Mouse (Mus musculus) megakaryocyte progenitor cell, adult 5-6 weeks (primary cell): ENCODE results near the gene Spaca4. TPM values are rescaled to one million over a fixed set of nuclear protein-coding genes. Genes with fewer than 3 reads are reported as not detected.

ENCODE experiments used
- ATAC-seq: replicated peaks from 2 replicates; pipeline ENCODE4 v1.8.0; 2016; ENCODE audit warnings: mild to moderate bottlenecking, moderate TSS enrichment, inconsistent platforms; ENCODE audit not compliant: poor library complexity
- total RNA-seq, 2 experiments: library from RNA; stranded (forward) in 1 of 2; stranded (reverse) in 1 of 2; fragments of 157-497, 149-512 nt in 1 of 2; fragments of 200-1000 nt in 1 of 2; gene quantifications; 2 replicates each; pipeline versions ENCODE4 v1.2.3 to v1.2.4; 2015 to 2017

Spaca4 gene
- total RNA-seq, 2 experiments from 2014 or later = not detected

DNA sequence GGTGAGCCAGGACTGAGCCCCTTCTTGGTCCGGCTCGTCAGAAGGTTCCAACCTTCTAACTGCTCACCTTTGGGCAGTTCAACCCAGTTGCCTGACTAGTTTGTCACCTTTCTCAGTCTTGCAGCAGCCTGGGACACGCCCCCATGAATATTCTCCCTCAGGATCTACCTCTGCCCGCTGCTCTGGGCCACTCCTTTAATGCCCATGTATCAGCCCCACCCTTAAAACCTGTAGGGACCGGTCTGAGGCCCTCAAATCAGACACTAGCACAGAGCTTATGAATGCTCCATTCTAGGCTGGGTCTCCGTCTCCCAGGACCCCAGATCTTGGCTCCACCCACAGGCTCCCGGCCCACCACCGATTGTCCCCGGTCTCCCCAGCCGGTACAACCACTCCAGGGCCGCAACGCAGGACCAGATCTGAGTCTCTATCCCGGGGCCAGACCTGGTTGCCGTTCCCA is 11.0 kb downstream of the Spaca4 start:
- ATAC-seq = no peak

DNA sequence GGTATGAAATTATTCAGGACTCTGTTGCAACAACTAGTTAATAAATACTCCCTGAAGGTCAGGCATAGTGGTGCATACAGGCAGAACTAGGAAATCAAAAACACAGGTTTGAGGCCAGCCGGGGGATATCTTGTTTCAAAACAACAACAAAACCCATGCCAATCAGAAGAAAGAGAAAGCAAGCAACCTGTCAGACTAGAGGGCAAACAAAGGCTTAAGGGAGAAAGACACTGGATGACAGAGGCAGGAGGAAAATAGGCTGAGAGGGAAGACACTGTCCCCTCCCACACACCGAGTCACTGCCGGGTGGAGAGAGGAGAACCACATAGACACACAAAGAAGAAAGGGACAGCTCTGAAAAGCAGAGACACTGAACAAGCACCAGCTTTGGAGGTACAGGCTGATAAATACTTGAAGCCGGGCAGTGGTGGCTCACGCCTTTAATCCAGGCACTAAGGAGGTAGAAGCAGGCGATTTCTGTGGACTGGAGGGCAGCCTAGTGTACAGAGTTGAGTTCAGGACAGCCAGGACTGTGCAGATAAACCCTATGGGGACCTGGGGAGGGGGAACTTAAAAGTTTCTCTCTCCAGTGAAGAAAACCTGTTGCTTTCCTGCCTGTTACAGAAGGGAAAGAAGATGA is 11.6 kb downstream of the Spaca4 start:
- no peak for ATAC-seq

DNA sequence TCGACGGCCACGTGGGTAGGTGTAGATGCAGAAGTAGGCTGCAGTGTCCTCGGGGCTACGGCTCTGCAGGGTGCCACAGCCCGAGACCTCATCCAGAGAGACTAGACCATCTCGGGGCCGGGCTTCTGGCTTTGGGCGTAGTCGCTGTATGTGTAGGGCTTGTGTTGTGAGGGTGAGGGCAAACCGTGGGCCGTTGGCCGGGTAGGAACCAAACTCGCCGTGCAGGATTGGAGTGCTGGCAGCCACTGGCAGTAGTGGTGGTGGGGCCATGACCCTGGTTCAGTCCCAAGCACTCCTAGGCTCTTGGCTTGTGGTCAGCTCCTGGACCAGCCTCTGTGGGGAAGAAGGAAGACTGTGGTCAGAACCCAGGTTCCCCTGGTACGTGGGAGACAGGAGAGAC is 12.2 kb downstream of the Spaca4 start:
- ATAC-seq = no peak

DNA sequence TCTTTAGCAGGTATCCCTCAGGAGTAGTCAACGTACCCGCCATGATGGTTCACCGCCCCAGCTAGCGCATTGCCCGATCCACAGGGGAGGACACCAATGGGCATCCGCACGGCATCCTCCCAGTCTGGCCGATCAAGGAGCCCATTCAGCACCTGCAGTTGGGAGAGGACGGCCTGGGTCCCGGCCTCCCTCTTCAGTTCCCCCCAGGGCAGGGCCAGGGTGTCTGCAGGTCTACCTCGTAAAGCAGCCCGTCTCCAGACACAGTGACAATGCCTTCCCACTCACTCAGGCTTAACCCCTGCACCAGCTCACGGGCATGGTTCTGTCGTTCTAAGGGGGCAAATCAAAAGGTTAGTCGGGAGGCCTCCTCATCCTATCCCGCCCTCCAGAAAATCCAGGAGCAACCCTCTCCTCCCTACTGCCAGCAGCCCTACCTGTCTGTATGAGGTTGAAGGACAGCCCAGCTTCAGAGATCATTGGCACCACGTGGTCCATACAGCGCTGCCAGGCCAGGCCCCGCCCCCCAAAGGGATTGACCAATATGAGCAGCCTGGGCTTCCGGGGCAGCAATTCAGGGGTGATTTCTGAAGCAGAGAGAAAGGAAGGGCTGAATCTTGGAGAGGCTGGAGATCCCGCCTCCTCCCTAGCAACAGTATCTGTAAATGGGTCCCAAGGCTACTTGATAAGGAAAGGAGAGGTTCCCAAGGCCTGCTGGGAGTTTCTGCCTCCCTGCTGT is 13.4 kb downstream of the Spaca4 start:
- no peak for ATAC-seq

DNA sequence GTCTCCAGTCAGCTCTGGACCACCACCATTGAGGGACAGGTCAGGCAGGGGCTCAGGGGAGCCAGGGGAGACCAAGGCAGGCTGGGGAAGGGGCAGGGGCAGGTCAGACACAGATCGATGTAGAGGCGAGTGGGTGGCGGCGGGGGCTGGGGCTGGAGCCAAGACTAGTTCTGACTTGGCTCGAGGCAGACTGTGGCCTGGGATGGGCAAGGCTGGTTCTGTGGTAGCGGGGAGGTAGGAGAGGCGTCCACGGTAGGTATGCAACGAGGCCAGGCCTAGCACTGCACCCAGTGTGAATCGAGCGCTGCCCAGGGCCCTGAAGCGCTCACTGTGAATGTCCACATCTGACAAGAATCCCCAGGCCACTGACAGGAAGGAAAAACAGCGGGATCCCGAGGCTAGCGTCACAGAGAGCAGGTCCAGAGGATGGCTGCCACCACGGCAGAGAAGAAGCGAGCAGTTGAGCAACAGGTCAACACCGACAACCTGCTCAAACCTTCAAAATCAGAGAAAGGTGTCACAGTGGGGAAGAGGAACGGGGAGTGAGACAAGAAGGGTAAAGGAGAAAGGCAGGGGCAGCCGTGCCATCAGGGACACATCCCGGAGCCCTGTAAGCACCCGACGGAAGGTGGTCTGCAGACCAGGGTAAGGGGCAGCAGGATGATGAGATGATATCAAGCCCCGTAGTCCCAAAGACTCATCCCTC is 14.1 kb downstream of the Spaca4 start:
- ATAC-seq = no peak

DNA sequence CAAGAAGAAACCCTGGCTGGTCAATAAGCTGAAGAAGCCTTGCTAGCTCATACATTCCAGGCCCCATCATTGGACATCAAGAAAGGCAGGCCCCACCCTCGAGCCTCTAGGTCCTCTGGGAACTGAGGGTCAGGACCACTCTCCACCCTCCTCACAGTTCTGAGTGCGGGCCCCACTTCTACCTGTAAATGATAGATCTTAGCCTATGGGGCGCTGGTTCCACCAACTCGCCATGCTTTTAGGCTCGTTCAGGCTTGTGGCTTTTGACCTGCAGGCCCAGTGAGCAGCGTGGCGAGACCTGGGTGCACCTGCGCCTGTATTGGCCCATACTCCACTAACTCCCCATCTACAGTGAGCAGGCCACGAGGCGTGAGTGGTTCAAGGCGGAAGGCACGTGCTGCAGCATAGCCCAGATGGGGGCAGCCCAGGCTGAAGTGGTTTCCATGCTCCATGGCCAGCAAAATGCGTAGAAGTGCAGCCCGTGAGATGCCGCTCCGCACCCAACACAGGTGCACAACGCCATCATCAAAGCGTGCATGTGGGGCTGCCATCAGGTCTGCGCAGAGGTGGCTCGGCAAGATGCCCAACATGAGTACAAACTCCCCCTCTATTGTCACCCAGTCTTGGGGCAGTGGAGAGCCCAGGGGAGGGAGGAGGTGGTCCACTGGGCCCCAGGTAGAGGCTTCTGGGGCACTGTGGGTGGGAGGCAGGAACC is 15.0 kb downstream of the Spaca4 start:
- no peak for ATAC-seq

DNA sequence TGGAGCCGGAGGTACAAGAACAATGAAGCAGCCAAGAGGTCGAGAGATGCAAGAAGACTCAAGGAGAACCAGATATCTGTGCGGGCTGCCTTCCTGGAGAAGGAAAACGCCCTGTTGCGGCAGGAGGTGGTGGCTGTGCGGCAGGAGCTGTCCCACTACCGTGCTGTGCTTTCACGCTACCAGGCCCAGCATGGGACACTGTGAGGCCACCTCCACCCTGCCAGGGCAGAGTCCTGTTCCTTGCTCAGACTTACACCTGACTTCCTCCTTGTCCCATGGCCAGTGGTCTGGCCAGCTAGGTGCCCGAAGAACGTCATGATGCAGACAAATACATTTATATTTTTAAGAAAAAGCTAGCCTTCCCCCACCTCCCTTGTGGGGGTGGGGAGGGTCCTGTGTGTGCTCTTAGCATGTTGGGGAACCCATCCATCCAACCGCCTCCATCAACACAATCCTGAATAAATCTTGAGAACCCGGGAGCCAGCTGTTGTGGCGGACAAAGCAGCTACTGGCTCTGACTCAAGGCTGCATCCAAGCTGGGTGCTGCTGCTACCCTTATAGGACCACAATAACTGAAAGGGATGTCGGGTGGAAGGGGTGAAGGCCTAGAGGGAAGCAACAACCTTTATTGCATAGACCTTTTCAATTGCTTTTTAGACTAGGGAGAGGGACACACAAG is 15.8 kb downstream of the Spaca4 start:
- no peak for ATAC-seq

DNA sequence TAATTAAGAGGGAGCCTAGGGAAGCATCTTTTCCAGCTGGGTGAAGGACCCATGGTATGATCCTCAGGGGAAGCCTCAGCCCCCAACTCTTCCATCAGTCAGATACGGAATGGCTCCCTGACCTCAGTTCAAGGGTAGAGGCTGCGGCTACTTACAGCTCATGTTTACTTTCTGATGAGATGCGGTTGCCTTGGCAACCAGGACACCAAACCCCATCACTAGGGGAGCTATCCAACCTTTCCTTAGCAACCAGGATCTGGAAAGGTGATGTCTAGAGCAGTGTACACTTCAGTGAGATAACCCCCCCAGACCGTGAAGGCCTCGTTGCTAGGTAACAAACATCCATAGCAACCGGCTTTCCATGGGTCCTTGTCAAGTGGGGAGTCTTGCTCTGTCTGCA is 16.6 kb downstream of the Spaca4 start:
- no peak for ATAC-seq

DNA sequence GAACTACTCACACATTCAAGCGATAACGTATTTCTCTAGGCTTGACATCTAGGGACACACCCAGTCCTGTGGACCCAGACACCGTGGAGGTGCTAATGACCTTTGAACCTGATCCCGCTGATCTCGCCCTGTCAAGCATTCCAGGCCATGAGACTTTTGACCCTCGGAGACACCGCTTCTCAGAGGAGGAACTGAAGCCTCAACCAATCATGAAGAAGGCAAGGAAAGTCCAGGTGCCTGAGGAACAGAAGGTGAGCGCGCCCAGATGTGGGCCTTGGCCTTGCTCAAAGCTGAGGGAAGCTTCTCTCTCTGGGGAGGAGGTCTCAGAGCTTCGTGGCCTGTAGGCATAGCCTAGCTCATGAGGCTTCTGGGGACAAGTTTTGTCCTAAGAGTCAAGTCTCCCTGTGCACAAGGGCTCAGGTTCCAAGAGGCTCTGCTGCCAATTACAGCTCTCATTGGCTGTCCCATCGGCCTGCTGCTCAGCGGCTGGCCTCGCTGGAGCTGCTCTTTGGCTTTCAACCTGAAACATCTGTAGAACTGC is 17.3 kb downstream of the Spaca4 start:
- no peak for ATAC-seq

DNA sequence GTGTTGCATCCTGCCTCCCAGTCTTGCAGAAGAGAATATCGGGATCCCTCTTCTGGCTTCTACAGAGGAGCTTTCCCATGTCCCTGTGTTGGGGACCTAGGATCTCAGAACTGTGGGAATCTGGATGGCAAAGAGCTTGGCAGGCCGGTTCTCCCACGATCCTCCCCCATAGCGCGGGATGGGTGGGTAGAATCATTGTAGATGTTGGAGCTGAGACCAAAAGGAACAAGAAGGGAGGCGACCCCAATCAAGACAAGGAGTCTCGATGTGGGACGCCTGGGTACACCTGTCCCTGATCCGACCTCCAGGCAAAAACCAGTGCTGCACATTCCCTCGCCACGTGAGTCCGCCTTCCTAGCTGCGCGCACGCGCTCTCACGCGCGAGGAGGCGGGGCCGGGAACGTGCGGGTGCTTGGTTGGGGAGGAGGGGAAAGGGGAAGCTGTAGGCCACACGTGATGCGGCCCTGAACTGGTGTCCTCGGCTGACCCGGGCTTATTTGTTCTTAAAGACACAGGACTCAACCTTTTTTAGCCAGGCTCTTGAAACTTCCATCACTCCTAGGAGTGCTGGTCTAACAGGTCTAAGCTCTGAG is 18.1 kb downstream of the Spaca4 start:
- ATAC-seq = peak; percentile 49

DNA sequence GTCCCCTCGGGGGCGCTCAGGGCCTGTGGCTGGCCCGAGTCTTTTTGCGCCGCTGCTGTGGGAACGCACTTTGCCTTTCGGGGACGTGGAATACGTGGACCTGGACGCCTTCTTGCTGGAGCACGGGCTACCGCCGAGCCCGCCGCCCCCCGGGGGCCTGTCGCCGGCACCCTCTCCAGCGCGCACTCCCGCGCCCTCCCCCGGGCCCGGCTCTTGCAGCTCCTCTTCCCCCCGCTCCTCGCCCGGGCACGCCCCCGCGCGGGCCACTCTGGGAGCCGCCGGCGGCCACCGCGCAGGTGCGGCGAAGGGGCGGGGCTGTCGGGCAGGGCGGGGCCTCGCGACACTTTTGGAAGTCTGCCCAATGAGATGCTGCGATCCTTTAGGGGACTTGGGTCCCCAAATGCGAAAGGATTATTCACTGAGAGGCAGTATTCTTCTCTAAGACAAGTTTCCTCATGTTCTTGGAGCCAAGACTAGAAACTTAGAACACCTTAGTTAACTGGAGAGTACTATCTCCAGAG is 18.8 kb downstream of the Spaca4 start:
- peak; percentile 9; the same call in 1 of the 2 replicates for ATAC-seq

DNA sequence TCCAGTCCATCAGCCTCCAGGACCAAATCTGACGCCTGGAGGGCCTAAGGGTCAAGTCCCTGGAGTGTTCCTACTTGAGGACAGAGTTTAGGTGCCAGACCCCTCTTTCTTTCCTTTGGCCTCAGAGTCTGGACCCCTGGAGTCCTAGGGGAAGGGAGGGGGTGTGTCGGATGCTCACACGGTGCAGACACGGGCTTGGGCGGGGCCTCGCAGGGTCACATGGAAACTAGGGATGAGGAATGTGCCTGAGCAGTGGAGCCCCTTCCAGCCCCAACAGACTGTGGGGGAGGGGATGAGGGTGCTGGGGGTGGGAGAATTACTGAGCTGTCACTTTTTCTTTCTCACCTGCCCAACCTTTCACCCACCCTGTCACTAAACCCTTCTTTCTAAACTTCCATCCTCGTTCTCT is 19.7 kb downstream of the Spaca4 start:
- ATAC-seq = no peak

DNA sequence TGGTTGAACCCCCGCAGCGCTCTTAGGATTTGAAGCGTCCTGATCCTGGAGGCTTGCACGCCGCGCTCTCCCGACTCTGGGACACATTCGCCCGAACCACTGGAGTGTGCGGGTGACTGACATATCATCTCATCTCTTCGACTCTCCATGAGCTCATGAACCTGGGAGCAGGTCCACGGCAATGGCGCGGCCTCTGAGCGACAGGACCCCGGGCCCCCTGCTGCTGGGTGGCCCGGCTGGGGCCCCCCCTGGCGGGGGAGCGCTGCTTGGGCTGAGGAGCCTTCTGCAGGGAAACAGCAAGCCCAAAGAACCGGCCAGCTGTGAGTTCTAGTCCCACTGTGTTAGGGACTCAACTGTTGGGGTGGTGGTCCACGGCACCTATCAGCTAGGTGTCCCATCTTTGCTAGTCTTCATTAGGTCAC is 20.2 kb downstream of the Spaca4 start:
- ATAC-seq = no peak

DNA sequence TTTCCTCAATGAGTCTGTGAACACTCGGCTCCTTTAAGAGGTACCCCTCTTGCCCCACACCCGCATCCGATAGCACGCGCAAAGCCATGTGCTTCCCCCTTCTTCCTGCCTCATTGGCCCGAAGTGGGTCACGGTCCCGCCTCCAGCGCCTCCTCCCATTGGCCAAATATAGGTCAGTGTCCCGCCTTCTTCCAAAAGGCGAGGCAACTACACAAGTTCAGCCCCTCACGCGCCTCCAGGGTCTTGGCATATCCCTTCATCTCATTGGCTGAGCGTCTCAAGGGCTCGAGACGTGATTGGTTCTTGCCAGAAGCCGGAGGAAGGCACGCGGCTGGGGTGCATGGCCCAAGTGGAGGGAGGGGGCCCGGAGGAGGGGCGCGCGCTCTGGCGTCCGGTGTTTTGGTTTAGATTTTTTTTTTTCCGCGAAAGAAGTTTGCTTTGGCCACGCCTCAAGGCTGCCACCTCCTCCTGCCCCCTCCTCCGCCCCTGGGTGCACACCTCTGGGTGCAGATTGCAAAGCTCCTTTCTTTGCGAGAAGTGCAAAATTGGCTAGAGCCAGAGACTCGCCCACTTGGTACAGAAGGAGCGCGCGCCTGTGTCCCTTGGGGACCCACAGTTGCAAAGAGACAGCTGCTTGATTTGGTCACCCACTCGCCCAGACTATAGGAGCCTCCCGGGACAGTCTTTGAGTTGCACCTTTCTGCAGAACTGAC is 20.7 kb downstream of the Spaca4 start, which contains the start of gene Dbp:
TSS of gene Dbp (plus strand) at position 359 of the 713 bp plus-strand sequence.
- peak; percentile 64 for ATAC-seq

DNA sequence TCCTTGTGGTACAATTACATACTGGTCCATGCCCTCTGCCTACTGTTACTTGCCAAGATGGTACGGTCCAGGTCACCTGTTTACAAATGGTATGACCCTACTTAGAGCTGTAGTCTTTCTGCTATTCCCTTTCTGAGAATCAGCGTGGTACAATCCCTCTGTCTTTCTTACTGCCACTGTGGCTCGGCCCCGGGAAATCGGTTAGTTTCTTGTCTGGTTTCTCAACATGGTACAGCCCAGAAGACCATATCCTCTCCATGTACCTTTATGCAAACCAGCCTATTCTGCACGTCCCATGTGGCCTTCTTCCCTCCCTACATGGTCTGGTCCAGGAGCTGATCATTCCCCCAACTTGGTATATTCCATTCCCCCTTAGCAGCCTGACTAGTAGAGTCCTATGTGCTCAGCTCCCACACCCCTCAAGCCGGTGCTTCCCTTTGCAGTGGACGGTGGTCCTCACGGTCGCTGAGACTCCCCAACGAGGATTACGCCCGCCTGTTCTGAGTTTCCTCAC is 21.5 kb downstream of the Spaca4 start:
- ATAC-seq = peak; percentile 28

DNA sequence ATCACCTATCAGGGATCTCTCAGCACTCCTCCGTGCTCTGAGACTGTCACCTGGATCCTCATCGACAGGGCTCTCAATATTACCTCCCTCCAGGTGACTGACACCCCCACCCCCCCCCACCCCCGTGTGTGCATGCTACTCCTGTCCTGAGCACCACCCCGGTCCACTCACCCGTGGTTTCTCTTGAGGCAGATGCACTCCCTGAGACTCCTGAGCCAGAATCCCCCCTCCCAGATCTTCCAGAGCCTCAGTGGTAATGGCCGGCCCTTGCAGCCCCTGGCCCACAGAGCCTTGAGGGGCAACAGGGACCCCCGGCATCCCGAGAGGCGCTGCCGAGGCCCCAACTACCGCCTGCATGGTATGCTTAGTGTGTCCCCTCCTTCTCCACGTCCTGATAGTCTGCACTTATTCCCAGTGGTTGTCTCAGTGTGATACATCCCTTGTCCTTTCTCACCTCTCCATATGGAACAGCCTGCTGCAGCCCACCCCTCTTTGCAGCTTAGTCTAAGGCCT is 22.0 kb downstream of the Spaca4 start:
- ATAC-seq = no peak

DNA sequence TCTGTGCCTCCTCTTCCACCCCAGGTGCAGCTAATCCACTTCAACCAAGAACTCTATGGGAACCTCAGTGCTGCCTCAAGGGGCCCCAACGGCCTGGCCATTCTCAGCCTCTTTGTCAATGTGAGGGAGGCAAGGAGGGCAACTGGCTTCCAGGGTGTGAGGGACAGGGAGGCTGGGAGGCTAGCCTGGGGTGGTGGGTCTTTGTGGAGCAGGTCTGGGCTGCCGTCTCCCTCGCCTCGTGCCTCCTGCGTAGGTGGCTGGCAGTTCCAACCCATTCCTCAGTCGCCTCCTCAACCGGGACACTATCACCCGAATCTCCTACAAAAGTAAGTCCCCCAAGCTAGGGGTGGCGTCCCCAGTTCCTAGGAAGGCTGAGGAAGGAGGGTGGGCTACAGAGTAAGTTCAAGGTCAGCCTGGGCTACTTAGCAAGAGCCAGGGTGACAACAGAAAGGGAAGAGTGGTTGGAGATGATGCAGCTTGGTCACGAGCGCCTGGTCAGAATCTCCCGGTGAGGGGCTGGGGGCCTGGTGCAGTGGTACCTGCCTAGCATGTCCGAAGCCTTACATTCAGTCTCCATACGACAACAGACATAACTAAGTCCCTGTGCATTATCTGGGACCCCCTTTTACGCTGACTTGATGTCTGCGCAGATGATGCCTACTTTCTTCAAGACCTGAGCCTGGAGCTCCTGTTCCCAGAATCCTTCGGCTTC is 22.6 kb downstream of the Spaca4 start:
- no peak for ATAC-seq

DNA sequence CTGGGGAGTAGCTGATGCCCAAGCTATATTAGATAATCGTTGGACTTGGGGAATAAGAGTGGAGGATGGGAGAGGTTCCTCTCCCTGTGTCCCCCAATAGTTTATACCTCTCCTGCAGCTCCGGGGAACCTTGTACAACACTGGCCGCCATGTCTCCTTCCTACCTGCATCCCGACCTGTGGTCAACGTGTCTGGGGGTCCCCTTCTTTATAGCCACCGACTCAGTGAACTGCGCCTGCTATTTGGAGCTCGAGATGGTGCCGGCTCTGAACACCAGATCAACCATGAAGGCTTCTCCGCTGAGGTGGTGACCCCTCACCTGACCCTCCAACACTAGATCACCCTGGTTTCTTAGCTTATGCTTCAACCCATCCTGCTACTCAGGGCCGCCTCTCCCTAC is 23.3 kb downstream of the Spaca4 start:
- ATAC-seq = no peak
